ENCODE assay signal across 8 mouse cellular contexts in genomic region chr3:90253653-90254418, GRCm38 (mm10). TPM values are rescaled to one million over a fixed set of nuclear protein-coding genes. Genes with fewer than 3 reads are reported as not detected.
DNase-seq lines count a peak whose midpoint lies in the region; ATAC-seq and TF ChIP-seq lines count a peak whose summit lies in the region.

TSS of gene Crtc2 (plus strand) at chr3:90254163.

- no peaks in the 10 kb centered on the region for H3K27me3 ChIP-seq in forebrain, embryonic 15.5 days

- H3K9me3 ChIP-seq in ES-E14 (ENCODE audit: control insufficient read depth, insufficient read depth, low read depth, low read length): no peaks in the 10 kb centered on the region
- no peaks in the 10 kb centered on the region for H3K9me3 ChIP-seq in forebrain, embryonic 15.5 days

- H3K27ac ChIP-seq in ES-E14 (ENCODE audit: insufficient read depth, low read depth, low read length, poor library complexity, severe bottlenecking): peak within 1 kb of the TSS; percentile 62; the same call in 1 of the 2 replicates
- H3K27ac ChIP-seq in forebrain, embryonic 15.5 days (replicated peaks): peak within 1 kb of the TSS; percentile 67

- WGBS in forebrain, embryonic 15.5 days: 2% methylated on average over 40 of the region's 40 CpGs
- WGBS in lung, adult 2 months: under 1% methylated on average over 40 of the region's 40 CpGs

- H3K4me2 ChIP-seq in forebrain, embryonic 15.5 days (replicated peaks): peak within 1 kb of the TSS; percentile 73

- peak within 1 kb of the TSS; percentile 91 for H3K9ac ChIP-seq in ES-E14 (ENCODE audit: insufficient read depth, low read depth, low read length, poor library complexity, severe bottlenecking)
- peak within 1 kb of the TSS; percentile 76 for H3K9ac ChIP-seq in forebrain, embryonic 15.5 days (replicated peaks)

- peak; percentile 98 for ATAC-seq in forebrain, embryonic 15.5 days (replicated peaks)
- ATAC-seq in neutrophil, adult 5-6 weeks (ENCODE audit: extremely low read depth, insufficient number of reproducible peaks, low FRiP score, poor library complexity, severe bottlenecking): peak; percentile 95

- TF ChIP-seq POLR2A in lung, adult 2 months (IDR thresholded peaks at IDR 0.05; ENCODE audit: borderline replicate concordance, extremely low read depth, low read depth, low read length): peak; percentile 29; the same call in 1 of the 2 replicates

- in situ Hi-C loops in ES-E14 (cut with MboI; ENCODE audit: low sequenced_read_pairs in 2 of 2, unreplicated experiment in 2 of 2): no loop called here

- TF ChIP-seq CTCF in lung, adult 2 months (IDR thresholded peaks at IDR 0.05; ENCODE audit: insufficient read depth, low read length): no peak

- peaks cover 3 to 4% of the 10 kb centered on the region in 2 experiments; a peak in 3 of 4 replicates for H3K4me1 ChIP-seq in ES-E14 (ENCODE audit: control insufficient read depth in 2 of 2, insufficient read depth in 2 of 2, low read length in 2 of 2, poor library complexity in 1 of 2)
- H3K4me1 ChIP-seq in forebrain, embryonic 15.5 days: peaks cover 27% of the 10 kb centered on the region
- peaks cover 6% of the 10 kb centered on the region for H3K4me1 ChIP-seq in lung, adult 2 months (ENCODE audit: control insufficient read depth, insufficient read depth, low read length)

- H3K36me3 ChIP-seq in ES-E14 (ENCODE audit: control insufficient read depth, insufficient read depth, low read length, poor library complexity, severe bottlenecking): peaks cover 15% of the 10 kb centered on the region
- H3K36me3 ChIP-seq in forebrain, embryonic 15.5 days: peaks cover 11% of the 10 kb centered on the region

- intact Hi-C loops in heart, postnatal 25 days (cut with DNase I): no loop called here

- peak within 1 kb of the TSS; percentile 96 to 97 for H3K4me3 ChIP-seq in ES-E14 (ENCODE audit: insufficient read depth in 1 of 2, low read depth in 1 of 2, low read length in 2 of 2, poor library complexity in 1 of 2, severe bottlenecking in 1 of 2)
- peak within 1 kb of the TSS; percentile 64 for H3K4me3 ChIP-seq in forebrain, embryonic 15.5 days
- H3K4me3 ChIP-seq in lung, adult 2 months (replicated peaks; ENCODE audit: extremely low read depth, low read depth, low read length): peak within 1 kb of the TSS; percentile 91

- peak; percentile 93 for DNase-seq in ES-E14 (ENCODE audit: low read depth, low spot score)
- DNase-seq in cerebellum, adult 11-12 months: peak; percentile 98
- DNase-seq in heart, postnatal 25 days (ENCODE audit: low spot score): peak; percentile 94
- DNase-seq in layer of hippocampus, adult 18-20 months (ENCODE audit: low spot score in 2 of 2): peak; percentile 98
- peak; percentile 87 for DNase-seq in lung, adult 2 months
- DNase-seq in thymus, adult 18-20 months: peak; percentile 93 to 95

TF ChIP-seq in ES-E14, 5 proteins besides CTCF, POLR2A, EP300 and RAD21:
- TF ChIP-seq CHD2 (IDR thresholded peaks at IDR 0.05; ENCODE audit: low read depth, low read length): no peak
- TF ChIP-seq HCFC1 (IDR thresholded peaks at IDR 0.05; ENCODE audit: borderline replicate concordance, insufficient read depth, low read length): peak; percentile 98

RNA-seq across cellular contexts. Expression of gene Crtc2, which starts in this region (rescaled TPM):
- total RNA-seq in ES-E14 (2012; rRNA removed): 9.8 and 11.8 TPM in 2 replicates
- polyA plus RNA-seq in forebrain, embryonic 15.5 days (2015; fragmentation: Nextera tagmentation; extraction: Ambion mirVana): 20.8 and 21.1 TPM in 2 replicates
- 10 to 100 TPM; 14.6 to 16.1 TPM for total RNA-seq in heart, postnatal 25 days (2021)
- 10 to 100 TPM; 36.4 to 45.7 TPM for total RNA-seq in layer of hippocampus, adult 18-20 months (2021)
- polyA plus RNA-seq in lung, adult 2 months (2012; rRNA removed): 60.2 and 77.4 TPM in 2 replicates
- 66.4 and 76.5 TPM in 2 replicates for total RNA-seq in neutrophil, adult 5-6 weeks (2017)

Comparison
In these comparisons a context has a peak if more than half of its experiments do, and no peak if none do; other contexts are left out.
1. Peak in every context shown above with its lines: DNase-seq, ATAC-seq, H3K4me3 ChIP-seq and H3K27ac ChIP-seq.